Mouse (Mus musculus) CH12.LX (cell line): Measurements from ENCODE around the gene Dgcr8. TPM values are rescaled to one million over a fixed set of nuclear protein-coding genes. Genes with fewer than 3 reads are reported as not detected.

Experiments
- DNase-seq: peaks from one replicate; pipeline ENCODE4 v3.0.0-alpha.2; 2013; ENCODE audit errors: extremely low read depth
- H3K27ac ChIP-seq: 2 replicates; pipeline ENCODE4 v1.5.1; 2012; ENCODE audit warnings: low read depth, mild to moderate bottlenecking, control low read depth, moderate library complexity; ENCODE audit not compliant: insufficient read depth
- H3K27me3 ChIP-seq: replicated peaks from 2 replicates; pipeline ENCODE3; 2012; ENCODE audit warnings: inconsistent platforms
- H3K36me3 ChIP-seq, 2 experiments: replicated peaks in 1 of 2; 2 replicates each; pipeline versions ENCODE3 to v1.6.1; 2012; ENCODE audit warnings: inconsistent platforms in 1 of 2, low read length in 1 of 2, mild to moderate bottlenecking in 1 of 2, mixed read lengths in 1 of 2, moderate library complexity in 1 of 2; ENCODE audit not compliant: control insufficient read depth in 1 of 2, insufficient read depth in 1 of 2
- H3K4me1 ChIP-seq, 2 experiments: 2 replicates each; pipeline ENCODE4 v1.6.1; 2012; ENCODE audit warnings: inconsistent platforms in 1 of 2, moderate library complexity in 1 of 2; ENCODE audit not compliant: insufficient read depth in 2 of 2, control insufficient read depth in 1 of 2
- H3K4me2 ChIP-seq: 2 replicates; pipeline ENCODE4 v1.6.1; 2012; ENCODE audit warnings: low read depth, mild to moderate bottlenecking, control low read depth; ENCODE audit not compliant: poor library complexity, insufficient read depth, severe bottlenecking
- H3K4me3 ChIP-seq, 3 experiments: fragments of 150-350 bp in 1 of 3; sonication (generic) in 1 of 3; replicated peaks in 1 of 3; 2 replicates each; pipeline versions ENCODE3 to v1.5.1; 2011 to 2012; ENCODE audit warnings: low read depth in 2 of 3, low read length in 2 of 3, mild to moderate bottlenecking in 2 of 3, moderate library complexity in 2 of 3, control low read depth in 1 of 3, improper control_type of control experiment in 1 of 3, inconsistent platforms in 1 of 3, mixed read lengths in 1 of 3; ENCODE audit not compliant: poor library complexity in 1 of 3
- H3K79me2 ChIP-seq: replicated peaks from 2 replicates; pipeline ENCODE4 v1.6.1; 2012; ENCODE audit warnings: mild to moderate bottlenecking, moderate library complexity; ENCODE audit not compliant: control insufficient read depth, poor library complexity, insufficient read depth, severe bottlenecking; ENCODE audit errors: extremely low read depth
- H3K9ac ChIP-seq: 2 replicates; pipeline ENCODE4 v1.6.1; 2012; ENCODE audit warnings: low read depth, mild to moderate bottlenecking, control low read depth, moderate library complexity; ENCODE audit not compliant: insufficient read depth
- H3K9me3 ChIP-seq: replicated peaks from 2 replicates; pipeline ENCODE3; 2012; ENCODE audit warnings: low read length, inconsistent platforms, mixed read lengths
- CHD2 ChIP-seq: IDR thresholded peaks from 2 replicates; pipeline ENCODE4 v1.6.1; 2011; ENCODE audit warnings: low read length, improper control_type of control experiment
- EP300 ChIP-seq: IDR thresholded peaks from 2 replicates; pipeline ENCODE4 v1.6.1; 2011; ENCODE audit warnings: low read length, improper control_type of control experiment
- ETS1 ChIP-seq: conservative IDR thresholded peaks from 2 replicates; pipeline ENCODE4 v1.6.1; 2012; ENCODE audit warnings: low read depth, mild to moderate bottlenecking, inconsistent platforms, low read length, improper control_type of control experiment, moderate library complexity
- IRF4 ChIP-seq: IDR thresholded peaks from 2 replicates; pipeline ENCODE4 v1.6.1; 2014; ENCODE audit warnings: low read depth, mild to moderate bottlenecking, inconsistent platforms, low read length, improper control_type of control experiment
- JUN ChIP-seq: IDR thresholded peaks from 2 replicates; pipeline ENCODE4 v1.6.1; 2011; ENCODE audit warnings: low read depth, mild to moderate bottlenecking, low read length, improper control_type of control experiment, moderate library complexity; ENCODE audit not compliant: insufficient read depth
- KAT2A ChIP-seq: IDR thresholded peaks from 2 replicates; pipeline ENCODE4 v1.6.1; 2012; ENCODE audit warnings: low read length, improper control_type of control experiment, inconsistent platforms; ENCODE audit not compliant: insufficient replicate concordance
- MAFK ChIP-seq: IDR thresholded peaks from 2 replicates; pipeline ENCODE4 v1.6.1; 2011; ENCODE audit warnings: low read length, improper control_type of control experiment; ENCODE audit not compliant: insufficient replicate concordance
- MAX ChIP-seq: IDR thresholded peaks from 2 replicates; pipeline ENCODE4 v1.6.1; 2011; ENCODE audit warnings: low read length, improper control_type of control experiment
- MXI1 ChIP-seq: IDR thresholded peaks from 2 replicates; pipeline ENCODE4 v1.6.1; 2011; ENCODE audit warnings: mild to moderate bottlenecking, low read depth, low read length, improper control_type of control experiment
- NELFE ChIP-seq: IDR thresholded peaks from 2 replicates; pipeline ENCODE4 v1.6.1; 2011; ENCODE audit warnings: low read depth, low read length, improper control_type of control experiment
- NRF1 ChIP-seq: IDR thresholded peaks from 2 replicates; pipeline ENCODE4 v1.6.1; 2014; ENCODE audit warnings: low read depth, mild to moderate bottlenecking, inconsistent platforms, low read length, improper control_type of control experiment, moderate library complexity
- POLR2A ChIP-seq: IDR thresholded peaks from 2 replicates; pipeline ENCODE4 v1.6.1; 2011; ENCODE audit warnings: low read depth, mild to moderate bottlenecking, improper control_type of control experiment, low read length
- POLR2AphosphoS2 ChIP-seq: IDR thresholded peaks from 2 replicates; pipeline ENCODE4 v1.6.1; 2011; ENCODE audit warnings: low read depth, low read length, improper control_type of control experiment
- RAD21 ChIP-seq: IDR thresholded peaks from 2 replicates; pipeline ENCODE4 v1.6.1; 2011; ENCODE audit warnings: low read depth, mild to moderate bottlenecking, low read length, improper control_type of control experiment, moderate library complexity
- SIN3A ChIP-seq: IDR thresholded peaks from 2 replicates; pipeline ENCODE4 v1.6.1; 2012; ENCODE audit warnings: low read length, improper control_type of control experiment, inconsistent platforms
- TBP ChIP-seq: conservative IDR thresholded peaks from 2 replicates; pipeline ENCODE4 v1.6.1; 2011; ENCODE audit warnings: low read depth, low read length, improper control_type of control experiment
- TCF12 ChIP-seq: IDR thresholded peaks from 2 replicates; pipeline ENCODE4 v1.6.1; 2014; ENCODE audit warnings: low read depth, mild to moderate bottlenecking, inconsistent platforms, low read length, improper control_type of control experiment
- UBTF ChIP-seq: IDR thresholded peaks from 2 replicates; pipeline ENCODE4 v1.6.1; 2012; ENCODE audit warnings: low read depth, mild to moderate bottlenecking, inconsistent platforms, low read length, improper control_type of control experiment, moderate library complexity
- USF1 ChIP-seq: IDR thresholded peaks from 2 replicates; pipeline ENCODE4 v1.6.1; 2014; ENCODE audit warnings: low read depth, mild to moderate bottlenecking, inconsistent platforms, low read length, improper control_type of control experiment
- USF2 ChIP-seq: conservative IDR thresholded peaks from 2 replicates; pipeline ENCODE4 v1.6.1; 2011; ENCODE audit warnings: low read depth, low read length, improper control_type of control experiment
- dilution Hi-C: fragments of 300-500 bp; cut with MboI; formaldehyde crosslinking; loops from 2 replicates; pipeline ENCODE4 v1.14.3; 2020; ENCODE audit warnings: low sequenced_read_pairs; ENCODE audit not compliant: extremely low pct_unique_long_range_greater_than_20kb, extremely low pct_ligation_motif_present
- in situ Hi-C: fragments of 300-500 bp; cut with MboI; formaldehyde crosslinking; loops from 3 replicates; pipeline ENCODE4 v1.14.3; 2019; ENCODE audit warnings: low sequenced_read_pairs, low pct_ligation_motif_present, low pct_unique_long_range_greater_than_20kb, mixed read lengths
- polyA plus RNA-seq: library from polyadenylated mRNA; unstranded; fragments of >175 nt; gene quantifications from 2 replicates; pipeline ENCODE4 v1.2.1, GENCODE M21; 2012; ENCODE audit warnings: low read depth; ENCODE audit not compliant: insufficient read length
- total RNA-seq, 2 experiments: library from RNA; depleted of rRNA; stranded (reverse); fragments of 300-350 nt in 1 of 2; fragments of >200 nt in 1 of 2; gene quantifications; 2 replicates each; pipeline ENCODE4 v1.2.3; 2012 to 2014

Gene Dgcr8
- total and polyA plus RNA-seq, 3 experiments = 29.1 to 39.9 (median 31.8) TPM

DNA sequence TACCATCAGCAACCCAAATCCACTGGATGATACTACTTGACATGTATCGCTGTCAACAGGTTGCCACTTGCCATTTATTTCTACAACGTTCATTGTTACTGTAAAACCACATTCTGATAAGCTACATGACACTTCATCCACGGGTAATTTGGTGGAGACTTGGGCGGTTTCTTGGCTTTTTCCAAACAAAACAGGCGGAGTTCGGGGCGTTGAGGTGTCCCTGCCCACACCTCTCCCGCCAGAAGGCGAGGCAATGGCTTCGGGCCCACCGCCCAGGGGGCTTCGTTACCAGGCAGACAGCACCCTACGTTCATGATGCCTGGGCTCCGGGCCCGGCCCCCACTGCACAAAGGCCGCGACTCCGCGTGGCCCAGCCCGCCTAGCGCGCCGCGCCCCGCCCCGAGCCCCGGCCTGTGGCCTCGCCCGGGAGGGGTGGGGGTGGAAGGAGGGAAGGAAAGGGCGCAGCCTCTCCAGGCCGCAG lies 425 bp downstream of the Dgcr8 start:
- in situ Hi-C loops (loop anchor here (5.0 kb wide), 1 partner anchor 36 kb away; no protein-coding TSS in a partner anchor), dilution Hi-C loops (no loop called here)
- no peak for DNase-seq
- Histone ChIP-seq H3K4me1 (peaks cover 13 to 33% of the 10 kb centered on the region in 2 experiments), H3K4me2 (peak overlapping the region; percentile 99), H3K36me3 (peaks cover 24 to 40% of the 10 kb centered on the region in 2 experiments), H3K9ac (peak overlapping the region; percentile 74), H3K79me2 (peaks cover 51% of the 10 kb centered on the region), H3K27ac (peak overlapping the region; percentile 1; the same call in 1 of the 2 replicates), H3K9me3 (no peaks in the 10 kb centered on the region), H3K27me3 (no peaks in the 10 kb centered on the region), H3K4me3 (peak overlapping the region; percentile 69 to 99 (median 83))
- TF ChIP-seq SIN3A (no peak; the same call in 1 of the 2 replicates), EP300 (no peak), TCF12 (no peak), IRF4 (no peak), RAD21 (no peak), POLR2A (no peak), CHD2 (no peak), NELFE (no peak), MAFK (no peak), UBTF (peak; percentile 93), NRF1 (no peak), ETS1 (no peak), MXI1 (peak; percentile 90), USF1 (no peak)

- in situ Hi-C loops = loop anchor here (5.0 kb wide), 1 partner anchor 36 kb away; no protein-coding TSS in a partner anchor
- Histone ChIP-seq H3K4me3 (peak overlapping the region; percentile 69 to 99 (median 83)), H3K9me3 (no peaks in the 10 kb centered on the region), H3K79me2 (peaks cover 53% of the 10 kb centered on the region), H3K27ac (peak overlapping the region; percentile 1; the same call in 1 of the 2 replicates), H3K4me1 (peaks cover 13 to 33% of the 10 kb centered on the region in 2 experiments), H3K9ac (peak overlapping the region; percentile 74), H3K36me3 (peaks cover 29 to 45% of the 10 kb centered on the region in 2 experiments), H3K27me3 (no peaks in the 10 kb centered on the region), H3K4me2 (peak overlapping the region; percentile 99)
- DNase-seq = peak; percentile 42
- dilution Hi-C loops = no loop called here
- TF ChIP-seq TBP (0 out of 2 replicates have a peak, but pooled peaks have one; percentile 27), MAFK (no peak), MXI1 (0 out of 2 replicates have a peak, but pooled peaks have one; percentile 50), KAT2A (no peak), POLR2AphosphoS2 (no peak; the same call in 1 of the 2 replicates), JUN (0 out of 2 replicates have a peak, but pooled peaks have one; percentile 5), MAX (peak; percentile 48; the same call in 1 of the 2 replicates), USF2 (no peak)
Observed at GRCm38 (mm10) chr16:18288166-18288565, 880 bp downstream of the Dgcr8 start.
